Mouse (Mus musculus) midbrain, embryonic 10.5 days (tissue): ENCODE data around the gene Rnf227. TPM values are rescaled to one million over a fixed set of nuclear protein-coding genes. Genes with fewer than 3 reads are reported as not detected.

ENCODE experiments used
- DNase-seq: peaks from one replicate; pipeline ENCODE4 v3.0.0-alpha.2; 2017; ENCODE audit warnings: low spot score
- H3K27ac ChIP-seq: fragments of 300-500 bp; sonication (generic); replicated peaks from 2 replicates; pipeline ENCODE4 v1.5.1; 2016; ENCODE audit warnings: mild to moderate bottlenecking
- H3K27me3 ChIP-seq: fragments of 300-500 bp; sonication (generic); 2 replicates; pipeline ENCODE4 v1.6.1; 2016; ENCODE audit warnings: low read depth, mild to moderate bottlenecking; ENCODE audit not compliant: poor library complexity, severe bottlenecking
- H3K36me3 ChIP-seq: fragments of 300-500 bp; sonication (generic); 2 replicates; pipeline ENCODE4 v1.6.1; 2016; ENCODE audit warnings: mild to moderate bottlenecking, moderate library complexity
- H3K4me1 ChIP-seq: fragments of 300-500 bp; sonication (generic); 2 replicates; pipeline ENCODE4 v1.6.1; 2016
- H3K4me3 ChIP-seq: fragments of 300-500 bp; sonication (generic); 2 replicates; pipeline ENCODE4 v1.5.1; 2016; ENCODE audit warnings: mild to moderate bottlenecking, moderate library complexity
- H3K9me3 ChIP-seq: fragments of 300-500 bp; sonication (generic); replicated peaks from 2 replicates; pipeline ENCODE4 v1.6.1; 2016; ENCODE audit warnings: mild to moderate bottlenecking
- WGBS: fragments of 180-500 bp; shearing (Covaris S2); methylation state at CpG from one replicate; pipeline ENCODE4 v1.1.7; 2016; 5-methylcytosine and 5-hydroxymethylcytosine counted together
- polyA plus RNA-seq: library from polyadenylated mRNA; unstranded; fragments of >200 nt; fragmentation: Nextera tagmentation; extraction: Ambion mirVana; gene quantifications from 2 replicates; pipeline ENCODE4 v1.2.1, GENCODE M21; 2016

Rnf227 gene
- polyA plus RNA-seq, 1 experiment from 2014 or later, result 18.1 TPM

- Histone ChIP-seq H3K27me3 (no peaks in the 10 kb centered on the region), H3K36me3 (peaks cover 27% of the 10 kb centered on the region), H3K4me1 (peaks cover 85% of the 10 kb centered on the region), H3K27ac (peak overlapping the region; percentile 100), H3K4me3 (peak overlapping the region; percentile 97), H3K9me3 (no peaks in the 10 kb centered on the region)
- under 1% methylated on average over 84 of the region's 106 CpGs for WGBS
- DNase-seq, result peak; percentile 73
Measured at GRCm38 (mm10) chr11:69368356-69369214, 28.3 kb downstream of the Rnf227 start.

- DNase-seq, result peak; percentile 63
- Histone ChIP-seq H3K9me3 (no peaks in the 10 kb centered on the region), H3K27ac (peak within 1 kb of the TSS; percentile 100), H3K4me1 (peaks cover 88% of the 10 kb centered on the region), H3K4me3 (peak within 1 kb of the TSS; percentile 97), H3K27me3 (no peaks in the 10 kb centered on the region), H3K36me3 (peaks cover 27% of the 10 kb centered on the region)
- 4% methylated on average over 16 of the region's 34 CpGs for WGBS
Measured at GRCm38 (mm10) chr11:69369215-69369989, 29.1 kb downstream of the Rnf227 start, which contains the start of gene Chd3. Gene Chd3 (minus strand): TSS chr11:69369406.

- Histone ChIP-seq H3K36me3 (peaks cover 32% of the 10 kb centered on the region), H3K27ac (peak overlapping the region; percentile 100), H3K9me3 (no peaks in the 10 kb centered on the region), H3K4me3 (peak overlapping the region; percentile 97), H3K27me3 (no peaks in the 10 kb centered on the region), H3K4me1 (peaks cover 80% of the 10 kb centered on the region)
- DNase-seq, result no peak
- 38% methylated on average over 2 of the region's 2 CpGs for WGBS
Measured at GRCm38 (mm10) chr11:69369990-69370816, 29.9 kb downstream of the Rnf227 start.

- DNase-seq, result no peak
- 17% methylated on average over 9 of the region's 9 CpGs for WGBS
- Histone ChIP-seq H3K4me1 (peaks cover 74% of the 10 kb centered on the region), H3K9me3 (no peaks in the 10 kb centered on the region), H3K4me3 (peak overlapping the region; percentile 97), H3K27ac (peak overlapping the region; percentile 82), H3K36me3 (peaks cover 37% of the 10 kb centered on the region), H3K27me3 (no peaks in the 10 kb centered on the region)
Measured at GRCm38 (mm10) chr11:69370817-69371215, 30.6 kb downstream of the Rnf227 start.

GRCm38 (mm10) chr11:69371601-69372000 lies 31.3 kb downstream of the Rnf227 start:
- Histone ChIP-seq H3K4me3 (peak overlapping the region; percentile 97), H3K27ac (peak overlapping the region; percentile 82), H3K36me3 (peaks cover 44% of the 10 kb centered on the region), H3K27me3 (no peaks in the 10 kb centered on the region), H3K9me3 (no peaks in the 10 kb centered on the region), H3K4me1 (peaks cover 66% of the 10 kb centered on the region)
- WGBS, result 31% methylated on average over 12 of the region's 12 CpGs
- DNase-seq, result no peak

GRCm38 (mm10) chr11:69372056-69372779 lies 32.0 kb downstream of the Rnf227 start:
- Histone ChIP-seq H3K27ac (peak overlapping the region; percentile 82), H3K36me3 (peaks cover 46% of the 10 kb centered on the region), H3K4me1 (peaks cover 60% of the 10 kb centered on the region), H3K9me3 (no peaks in the 10 kb centered on the region), H3K27me3 (no peaks in the 10 kb centered on the region), H3K4me3 (peak overlapping the region; percentile 97)
- 68% methylated on average over 12 of the region's 12 CpGs for WGBS
- no peak for DNase-seq

GRCm38 (mm10) chr11:69372780-69373170 lies 32.5 kb downstream of the Rnf227 start:
- Histone ChIP-seq H3K27me3 (no peaks in the 10 kb centered on the region), H3K4me1 (peaks cover 55% of the 10 kb centered on the region), H3K9me3 (no peaks in the 10 kb centered on the region), H3K36me3 (peaks cover 51% of the 10 kb centered on the region), H3K27ac (no peak overlapping the region), H3K4me3 (no peak overlapping the region)
- WGBS, result 62% methylated on average over 3 of the region's 3 CpGs
- no peak for DNase-seq

- H3K9me3 ChIP-seq, result no peaks in the 10 kb centered on the region
- peaks cover 57% of the 10 kb centered on the region for H3K36me3 ChIP-seq
- peaks cover 48% of the 10 kb centered on the region for H3K4me1 ChIP-seq
- DNase-seq, result no peak
- WGBS, result 90% methylated on average over 16 of the region's 16 CpGs
- H3K27ac ChIP-seq, result no peak overlapping the region
- no peaks in the 10 kb centered on the region for H3K27me3 ChIP-seq
- no peak overlapping the region for H3K4me3 ChIP-seq
Measured at GRCm38 (mm10) chr11:69373223-69373965, 33.1 kb downstream of the Rnf227 start.

GRCm38 (mm10) chr11:69375646-69376045 lies 35.4 kb downstream of the Rnf227 start:
- DNase-seq, result no peak
- no peak overlapping the region for H3K27ac ChIP-seq
- 90% methylated on average over 4 of the region's 4 CpGs for WGBS

GRCm38 (mm10) chr11:69377766-69378165 lies 37.5 kb downstream of the Rnf227 start:
- no peak overlapping the region for H3K4me3 ChIP-seq
- DNase-seq, result no peak
- no peaks in the 10 kb centered on the region for H3K9me3 ChIP-seq
- H3K27ac ChIP-seq, result no peak overlapping the region
- H3K27me3 ChIP-seq, result no peaks in the 10 kb centered on the region
- peaks cover 11% of the 10 kb centered on the region for H3K4me1 ChIP-seq
- 89% methylated on average over 3 of the region's 3 CpGs for WGBS
- H3K36me3 ChIP-seq, result peaks cover 54% of the 10 kb centered on the region

More at GRCm38 (mm10) chr11:69375646-69376045, 35.4 kb downstream of the Rnf227 start:
- Histone ChIP-seq H3K4me3 (no peak overlapping the region), H3K36me3 (peaks cover 63% of the 10 kb centered on the region), H3K9me3 (no peaks in the 10 kb centered on the region), H3K27me3 (no peaks in the 10 kb centered on the region), H3K4me1 (peaks cover 32% of the 10 kb centered on the region)

GRCm38 (mm10) chr11:69379600-69379999 lies 39.3 kb downstream of the Rnf227 start:
- WGBS, result 86% methylated on average over 3 of the region's 3 CpGs
- no peaks in the 10 kb centered on the region for H3K27me3 ChIP-seq
- H3K9me3 ChIP-seq, result no peaks in the 10 kb centered on the region
- H3K36me3 ChIP-seq, result peaks cover 37% of the 10 kb centered on the region
- H3K4me1 ChIP-seq, result no peaks in the 10 kb centered on the region; the same call in 1 of the 2 replicates
- no peak overlapping the region for H3K27ac ChIP-seq
- no peak overlapping the region for H3K4me3 ChIP-seq
- no peak for DNase-seq
